Mouse (Mus musculus) kidney, embryonic 16.5 days (tissue): Measurements from ENCODE around the gene Fxyd4. TPM values are rescaled to one million over a fixed set of nuclear protein-coding genes. Genes with fewer than 3 reads are reported as not detected.

Experiments used
- ATAC-seq: fragments of 200-750 bp; cut with Nextera tagmentation; 2 replicates; pipeline ENCODE4 v1.8.0; 2017; ENCODE audit warnings: moderate TSS enrichment; ENCODE audit not compliant: low FRiP score, low TSS enrichment
- H3K27ac ChIP-seq: fragments of 300-500 bp; sonication (generic); 2 replicates; pipeline ENCODE4 v1.5.1; 2014; ENCODE audit warnings: low read length
- H3K27me3 ChIP-seq: fragments of 300-500 bp; sonication (generic); 2 replicates; pipeline ENCODE4 v1.6.1; 2014; ENCODE audit warnings: low read length, control low read depth, mixed read lengths; ENCODE audit not compliant: insufficient read depth
- H3K36me3 ChIP-seq: fragments of 300-500 bp; sonication (generic); 2 replicates; pipeline ENCODE4 v1.6.1; 2014; ENCODE audit warnings: low read length, control low read depth, mixed read lengths; ENCODE audit not compliant: insufficient read depth
- H3K4me1 ChIP-seq: fragments of 300-500 bp; sonication (generic); 2 replicates; pipeline ENCODE4 v1.6.1; 2014; ENCODE audit warnings: low read length, control low read depth, mixed read lengths; ENCODE audit not compliant: insufficient read depth
- H3K4me2 ChIP-seq: fragments of 300-500 bp; sonication (generic); replicated peaks from 2 replicates; pipeline ENCODE4 v1.6.1; 2014; ENCODE audit warnings: low read depth, low read length
- H3K4me3 ChIP-seq: fragments of 300-500 bp; sonication (generic); 2 replicates; pipeline ENCODE4 v1.5.1; 2014; ENCODE audit warnings: mild to moderate bottlenecking, low read length
- H3K9ac ChIP-seq: fragments of 300-500 bp; sonication (generic); replicated peaks from 2 replicates; pipeline ENCODE4 v1.6.1; 2014; ENCODE audit warnings: low read length
- H3K9me3 ChIP-seq: fragments of 300-500 bp; sonication (generic); 2 replicates; pipeline ENCODE4 v1.6.1; 2016; ENCODE audit warnings: low read length, control low read depth
- WGBS: fragments of 180-500 bp; shearing (Covaris S2); extraction: QIAGEN DNeasy Blood & Tissue Kit; methylation state at CpG from one replicate; pipeline ENCODE4 v1.1.7; 2014; 5-methylcytosine and 5-hydroxymethylcytosine counted together
- polyA plus RNA-seq: library from polyadenylated mRNA; unstranded; fragments of >200 nt; fragmentation: Nextera tagmentation; extraction: Ambion mirVana; gene quantifications from 2 replicates; pipeline ENCODE4 v1.2.1, GENCODE M21; 2015

The Fxyd4 gene
- polyA plus RNA-seq, 1 experiment from 2014 or later = 98.5 TPM

- H3K27me3 ChIP-seq = no peaks in the 10 kb centered on the region
- peak; percentile 51; the same call in 1 of the 2 replicates for ATAC-seq
- H3K4me1 ChIP-seq = no peaks in the 10 kb centered on the region
- no peak overlapping the region for H3K9ac ChIP-seq
- no peaks in the 10 kb centered on the region for H3K9me3 ChIP-seq
- H3K36me3 ChIP-seq = no peaks in the 10 kb centered on the region
- H3K4me2 ChIP-seq = no peak overlapping the region
- 74% methylated on average over 5 of the region's 5 CpGs for WGBS
- no peak overlapping the region for H3K4me3 ChIP-seq
- no peak overlapping the region for H3K27ac ChIP-seq
These were observed 39.7 kb downstream of the Fxyd4 start for GRCm38 (mm10) chr6:117897800-117898199.

GRCm38 (mm10) chr6:117893435-117893834, 44.1 kb downstream of the Fxyd4 start:
- no peaks in the 10 kb centered on the region for H3K36me3 ChIP-seq
- no peak overlapping the region for H3K9ac ChIP-seq
- H3K4me1 ChIP-seq = no peaks in the 10 kb centered on the region
- WGBS = 93% methylated on average over 2 of the region's 2 CpGs
- H3K9me3 ChIP-seq = no peaks in the 10 kb centered on the region
- H3K27ac ChIP-seq = no peak overlapping the region
- no peak overlapping the region for H3K4me2 ChIP-seq
- H3K4me3 ChIP-seq = no peak overlapping the region
- ATAC-seq = no peak
- H3K27me3 ChIP-seq = no peaks in the 10 kb centered on the region

- WGBS = 73% methylated on average over 3 of the region's 3 CpGs
These were observed 45.1 kb downstream of the Fxyd4 start for GRCm38 (mm10) chr6:117892386-117892785.

GRCm38 (mm10) chr6:117891369-117892160, 45.9 kb downstream of the Fxyd4 start:
- Histone ChIP-seq H3K9ac (no peak overlapping the region), H3K9me3 (no peaks in the 10 kb centered on the region), H3K4me1 (no peaks in the 10 kb centered on the region), H3K27me3 (no peaks in the 10 kb centered on the region), H3K27ac (no peak overlapping the region), H3K4me3 (no peak overlapping the region), H3K4me2 (no peak overlapping the region), H3K36me3 (no peaks in the 10 kb centered on the region)
- no peak for ATAC-seq
- WGBS = 67% methylated on average over 14 of the region's 14 CpGs

More at GRCm38 (mm10) chr6:117892386-117892785, 45.1 kb downstream of the Fxyd4 start:
- H3K27ac ChIP-seq = no peak overlapping the region
- H3K9ac ChIP-seq = no peak overlapping the region
- no peaks in the 10 kb centered on the region for H3K27me3 ChIP-seq
- no peak for ATAC-seq
- H3K9me3 ChIP-seq = no peaks in the 10 kb centered on the region
- H3K4me1 ChIP-seq = no peaks in the 10 kb centered on the region
- H3K4me3 ChIP-seq = no peak overlapping the region
- no peak overlapping the region for H3K4me2 ChIP-seq
- H3K36me3 ChIP-seq = no peaks in the 10 kb centered on the region

- Histone ChIP-seq H3K9me3 (no peaks in the 10 kb centered on the region), H3K27me3 (no peaks in the 10 kb centered on the region), H3K4me1 (no peaks in the 10 kb centered on the region), H3K4me3 (no peak overlapping the region), H3K27ac (no peak overlapping the region), H3K4me2 (no peak overlapping the region), H3K36me3 (no peaks in the 10 kb centered on the region), H3K9ac (no peak overlapping the region)
- no peak for ATAC-seq
- WGBS = 80% methylated on average over 6 of the region's 6 CpGs
These were observed 47.2 kb downstream of the Fxyd4 start for GRCm38 (mm10) chr6:117890257-117890656.

- no peaks in the 10 kb centered on the region for H3K27me3 ChIP-seq
- H3K4me3 ChIP-seq = no peak overlapping the region
- no peaks in the 10 kb centered on the region for H3K36me3 ChIP-seq
- no peak overlapping the region for H3K9ac ChIP-seq
- no peak overlapping the region for H3K4me2 ChIP-seq
- no peaks in the 10 kb centered on the region for H3K9me3 ChIP-seq
- no peak overlapping the region for H3K27ac ChIP-seq
- 64% methylated on average over 2 of the region's 2 CpGs for WGBS
- H3K4me1 ChIP-seq = no peaks in the 10 kb centered on the region
- no peak for ATAC-seq
These were observed 48.8 kb downstream of the Fxyd4 start for GRCm38 (mm10) chr6:117888642-117889096.

- Histone ChIP-seq H3K27ac (no peak overlapping the region), H3K27me3 (no peaks in the 10 kb centered on the region)
- ATAC-seq = no peak
These were observed 49.5 kb downstream of the Fxyd4 start for GRCm38 (mm10) chr6:117888032-117888431.

GRCm38 (mm10) chr6:117885943-117886342, 51.5 kb downstream of the Fxyd4 start:
- ATAC-seq = no peak
- Histone ChIP-seq H3K27ac (no peak overlapping the region), H3K9ac (no peak overlapping the region), H3K4me3 (no peak overlapping the region), H3K9me3 (no peaks in the 10 kb centered on the region), H3K27me3 (no peaks in the 10 kb centered on the region), H3K4me1 (no peaks in the 10 kb centered on the region), H3K4me2 (no peak overlapping the region), H3K36me3 (no peaks in the 10 kb centered on the region)
- 90% methylated on average over 2 of the region's 2 CpGs for WGBS

More at GRCm38 (mm10) chr6:117888032-117888431, 49.5 kb downstream of the Fxyd4 start:
- no peaks in the 10 kb centered on the region for H3K36me3 ChIP-seq
- H3K9ac ChIP-seq = no peak overlapping the region
- no peak overlapping the region for H3K4me2 ChIP-seq
- no peaks in the 10 kb centered on the region for H3K9me3 ChIP-seq
- 38% methylated on average over 1 of the region's 1 CpGs for WGBS
- no peak overlapping the region for H3K4me3 ChIP-seq
- H3K4me1 ChIP-seq = no peaks in the 10 kb centered on the region
